Mouse (Mus musculus) frontal cortex, postnatal 14 days (tissue): ENCODE measurements at regions not wholly inside any gene's neighbourhood (a gene's known extent, or its start where the extent isn't known, plus 50 kb on each side); places are given as distances from the start of the nearest gene placed in this dataset.

Source experiments
- DNase-seq, 2 experiments: peaks; one replicate each; pipeline ENCODE4 v3.0.0; 2022; ENCODE audit warnings: low spot score in 2 of 2

GRCm38 (mm10) chr2:99236968-99237367, 569.9 kb upstream of the Gm10800 start:
- DNase-seq: peak in 1 of 2 experiments; percentile 45
